Mouse (Mus musculus) layer of hippocampus, adult 18-20 months (tissue): ENCODE data around the gene Ptprd. TPM values are rescaled to one million over a fixed set of nuclear protein-coding genes. Genes with fewer than 3 reads are reported as not detected.

Experiments
- DNase-seq, 2 experiments: peaks; one replicate each; pipeline ENCODE4 v3.0.0; 2022; ENCODE audit warnings: low spot score in 2 of 2
- total RNA-seq, 2 experiments: library from RNA; stranded (reverse); gene quantifications; 2 replicates each; pipeline ENCODE4 v1.2.3; 2021

The Ptprd gene
- total RNA-seq, 2 experiments from 2014 or later, result 138 to 145 TPM

GRCm38 (mm10) chr4:76672653-76673052 is 1539.1 kb downstream of the Ptprd start:
- no peak for DNase-seq

GRCm38 (mm10) chr4:76661725-76662124 is 1550.0 kb downstream of the Ptprd start:
- DNase-seq, result no peak

- no peak for DNase-seq
These were observed 1551.6 kb downstream of the Ptprd start for GRCm38 (mm10) chr4:76660146-76660545.

- DNase-seq, result no peak
These were observed 1555.0 kb downstream of the Ptprd start for GRCm38 (mm10) chr4:76656734-76657133.

- DNase-seq, result no peak
These were observed 1558.8 kb downstream of the Ptprd start for GRCm38 (mm10) chr4:76652971-76653370.

- peak; percentile 5 to 28 for DNase-seq
These were observed 1590.0 kb downstream of the Ptprd start for GRCm38 (mm10) chr4:76621740-76622139.

- DNase-seq, result no peak
These were observed 1595.1 kb downstream of the Ptprd start for GRCm38 (mm10) chr4:76616614-76617013.

GRCm38 (mm10) chr4:76608246-76608645 is 1603.5 kb downstream of the Ptprd start:
- DNase-seq, result peak in 1 of 2 experiments; percentile 10

- DNase-seq, result no peak
These were observed 1605.0 kb downstream of the Ptprd start for GRCm38 (mm10) chr4:76606808-76607207.

GRCm38 (mm10) chr4:76590722-76591121 is 1621.0 kb downstream of the Ptprd start:
- DNase-seq, result no peak

GRCm38 (mm10) chr4:76583025-76583424 is 1628.7 kb downstream of the Ptprd start:
- no peak for DNase-seq

- no peak for DNase-seq
These were observed 1645.8 kb downstream of the Ptprd start for GRCm38 (mm10) chr4:76566006-76566405.

- DNase-seq, result no peak
These were observed 1670.0 kb downstream of the Ptprd start for GRCm38 (mm10) chr4:76541769-76542168.

GRCm38 (mm10) chr4:76532926-76533325 is 1678.8 kb downstream of the Ptprd start:
- DNase-seq, result peak in 1 of 2 experiments; percentile 11

GRCm38 (mm10) chr4:76525281-76525680 is 1686.5 kb downstream of the Ptprd start:
- DNase-seq, result peak; percentile 6 to 32

- DNase-seq, result no peak
These were observed 1708.5 kb downstream of the Ptprd start for GRCm38 (mm10) chr4:76503279-76503601.

GRCm38 (mm10) chr4:76502575-76503278 is 1709.0 kb downstream of the Ptprd start:
- DNase-seq, result no peak

GRCm38 (mm10) chr4:76485848-76486247 is 1725.9 kb downstream of the Ptprd start:
- DNase-seq, result peak in 1 of 2 experiments; percentile 7

- no peak for DNase-seq
These were observed 1743.2 kb downstream of the Ptprd start for GRCm38 (mm10) chr4:76468366-76469100.

GRCm38 (mm10) chr4:76464682-76465081 is 1747.1 kb downstream of the Ptprd start:
- no peak for DNase-seq

GRCm38 (mm10) chr4:76461336-76461735 is 1750.4 kb downstream of the Ptprd start:
- DNase-seq, result no peak

GRCm38 (mm10) chr4:76460556-76460955 is 1751.2 kb downstream of the Ptprd start:
- DNase-seq, result no peak

- DNase-seq, result no peak
These were observed 1752.1 kb downstream of the Ptprd start for GRCm38 (mm10) chr4:76459621-76460020.
